Mouse (Mus musculus): ENCODE results near the gene Slc12a8. TPM values are rescaled to one million over a fixed set of nuclear protein-coding genes. Genes with fewer than 3 reads are reported as not detected.
"Not testable (repeated sequence)": the region's sequence is repeated elsewhere in the genome, so short reads cannot be mapped to it uniquely, and the experiment has no call there.

The Slc12a8 gene
- polyA plus RNA-seq, 1 experiment from 2014 or later = 0.89 TPM

GRCm38 (mm10) chr16:33482309-33482708 is 34.8 kb upstream of the Slc12a8 start:
- no peak for DNase-seq (ENCODE audit: low spot score)
- 0 out of 2 replicates have a peak, but pooled peaks cover 15% of the 10 kb centered on the region for H3K36me3 ChIP-seq (ENCODE audit: insufficient read depth, low read length)
- no peaks in the 10 kb centered on the region for H3K27me3 ChIP-seq (ENCODE audit: insufficient read depth, low read length)

GRCm38 (mm10) chr16:33487709-33488108 is 29.4 kb upstream of the Slc12a8 start:
- no peaks in the 10 kb centered on the region for H3K4me1 ChIP-seq (replicated peaks; ENCODE audit: insufficient read depth, low read length)
- no peak overlapping the region for H3K9ac ChIP-seq (ENCODE audit: low read depth, low read length)
- H3K4me2 ChIP-seq (ENCODE audit: low read length) = no peak overlapping the region
- WGBS = 79% methylated on average over 4 of the region's 4 CpGs
- no peak for TF ChIP-seq CTCF (IDR thresholded peaks at IDR 0.05; ENCODE audit: low read depth)
- no peak overlapping the region for H3K27ac ChIP-seq
- 0 out of 2 replicates have a peak, but pooled peaks cover 15% of the 10 kb centered on the region for H3K36me3 ChIP-seq (ENCODE audit: insufficient read depth, low read length)
- no peaks in the 10 kb centered on the region for H3K27me3 ChIP-seq (ENCODE audit: insufficient read depth, low read length)
- no peaks in the 10 kb centered on the region for H3K9me3 ChIP-seq (replicated peaks; ENCODE audit: low read length)
- no peak overlapping the region for H3K4me3 ChIP-seq (replicated peaks; ENCODE audit: low read depth, low read length)
- DNase-seq (ENCODE audit: low spot score) (no peak), ATAC-seq (replicated peaks; ENCODE audit: low FRiP score, low read depth) (no peak)

More at GRCm38 (mm10) chr16:33482309-33482708, 34.8 kb upstream of the Slc12a8 start:
- ATAC-seq (replicated peaks; ENCODE audit: low FRiP score, low read depth) = no peak
- no peak for TF ChIP-seq CTCF (IDR thresholded peaks at IDR 0.05; ENCODE audit: low read depth)
- Histone ChIP-seq H3K4me2 (ENCODE audit: low read length) (no peak overlapping the region), H3K27ac (no peak overlapping the region), H3K9me3 (replicated peaks; ENCODE audit: low read length) (no peaks in the 10 kb centered on the region), H3K4me1 (replicated peaks; ENCODE audit: insufficient read depth, low read length) (no peaks in the 10 kb centered on the region), H3K4me3 (replicated peaks; ENCODE audit: low read depth, low read length) (no peak overlapping the region), H3K9ac (ENCODE audit: low read depth, low read length) (no peak overlapping the region)
- 96% methylated on average over 3 of the region's 3 CpGs for WGBS

DNA sequence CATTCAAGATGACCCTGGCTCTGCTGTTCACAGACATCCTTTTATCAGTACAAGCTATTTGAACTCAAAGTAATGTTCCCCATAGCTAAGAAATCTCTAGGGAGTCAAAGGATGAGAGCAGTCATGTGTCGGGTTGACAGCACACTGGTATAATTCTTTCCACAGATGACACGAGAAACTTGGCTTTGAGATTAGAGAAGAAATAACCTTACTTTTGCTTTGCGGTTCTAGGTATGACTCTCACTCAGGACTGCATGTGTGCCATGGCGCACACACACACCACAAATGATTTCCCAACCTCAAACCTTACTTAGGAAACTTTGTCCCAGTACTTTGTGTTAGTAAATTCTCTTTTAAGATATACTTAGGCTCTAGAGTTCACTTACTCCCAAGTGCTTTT is 22.8 kb upstream of the Slc12a8 start:
- DNase-seq (ENCODE audit: low spot score) (no peak), ATAC-seq (replicated peaks; ENCODE audit: low FRiP score, low read depth) (no peak)
- Histone ChIP-seq H3K4me2 (ENCODE audit: low read length) (no peak overlapping the region), H3K27ac (no peak overlapping the region), H3K9me3 (replicated peaks; ENCODE audit: low read length) (no peaks in the 10 kb centered on the region), H3K4me3 (replicated peaks; ENCODE audit: low read depth, low read length) (no peak overlapping the region), H3K27me3 (ENCODE audit: insufficient read depth, low read length) (no peaks in the 10 kb centered on the region), H3K36me3 (ENCODE audit: insufficient read depth, low read length) (peaks cover 19% of the 10 kb centered on the region), H3K4me1 (replicated peaks; ENCODE audit: insufficient read depth, low read length) (no peaks in the 10 kb centered on the region), H3K9ac (ENCODE audit: low read depth, low read length) (no peak overlapping the region)
- TF ChIP-seq CTCF (IDR thresholded peaks at IDR 0.05; ENCODE audit: low read depth) = no peak
- WGBS = 90% methylated on average over 4 of the region's 4 CpGs

GRCm38 (mm10) chr16:33508082-33508481 is 9.0 kb upstream of the Slc12a8 start:
- DNase-seq (ENCODE audit: low spot score) (no peak), ATAC-seq (replicated peaks; ENCODE audit: low FRiP score, low read depth) (no peak)
- Histone ChIP-seq H3K27ac (no peak overlapping the region), H3K36me3 (ENCODE audit: insufficient read depth, low read length) (no peaks in the 10 kb centered on the region), H3K4me1 (replicated peaks; ENCODE audit: insufficient read depth, low read length) (no peaks in the 10 kb centered on the region), H3K4me3 (replicated peaks; ENCODE audit: low read depth, low read length) (no peak overlapping the region), H3K4me2 (ENCODE audit: low read length) (no peak overlapping the region), H3K9ac (ENCODE audit: low read depth, low read length) (no peak overlapping the region), H3K9me3 (replicated peaks; ENCODE audit: low read length) (no peaks in the 10 kb centered on the region), H3K27me3 (ENCODE audit: insufficient read depth, low read length) (no peaks in the 10 kb centered on the region)
- WGBS = 94% methylated on average over 4 of the region's 4 CpGs
- TF ChIP-seq CTCF (IDR thresholded peaks at IDR 0.05; ENCODE audit: low read depth) = no peak

- not testable (repeated sequence) for H3K4me3 ChIP-seq (replicated peaks; ENCODE audit: low read depth, low read length); H3K27me3 ChIP-seq (ENCODE audit: insufficient read depth, low read length); H3K4me2 ChIP-seq (ENCODE audit: low read length); H3K9ac ChIP-seq (ENCODE audit: low read depth, low read length); ATAC-seq (replicated peaks; ENCODE audit: low FRiP score, low read depth); H3K9me3 ChIP-seq (replicated peaks; ENCODE audit: low read length); H3K4me1 ChIP-seq (replicated peaks; ENCODE audit: insufficient read depth, low read length); H3K36me3 ChIP-seq (ENCODE audit: insufficient read depth, low read length); H3K27ac ChIP-seq; DNase-seq (ENCODE audit: low spot score)
- WGBS = 72% methylated on average over 2 of the region's 2 CpGs
These were observed 7.9 kb upstream of the Slc12a8 start for GRCm38 (mm10) chr16:33509231-33509630.

DNA sequence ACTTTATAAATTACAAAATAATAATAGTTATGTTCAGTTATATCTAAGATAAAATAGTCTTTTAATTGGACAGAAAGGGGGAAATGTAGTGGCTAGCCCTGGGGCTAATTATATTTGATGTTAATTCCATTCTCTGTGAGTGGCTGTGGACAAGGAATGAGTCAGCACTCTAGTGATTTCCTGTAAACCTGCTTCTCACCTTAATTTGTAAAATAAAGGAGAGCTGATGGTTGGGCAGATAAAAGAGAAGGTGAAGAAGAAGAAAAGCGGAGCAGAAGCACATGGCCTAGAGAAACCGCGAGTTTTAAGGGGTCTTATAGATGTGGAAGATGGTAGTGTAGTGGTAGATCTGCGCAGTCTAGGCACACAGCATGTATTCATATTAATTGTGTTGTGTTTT is 6.3 kb upstream of the Slc12a8 start:
- not testable (repeated sequence) for H3K4me2 ChIP-seq (ENCODE audit: low read length); ATAC-seq (replicated peaks; ENCODE audit: low FRiP score, low read depth); H3K27me3 ChIP-seq (ENCODE audit: insufficient read depth, low read length); H3K9me3 ChIP-seq (replicated peaks; ENCODE audit: low read length); H3K4me3 ChIP-seq (replicated peaks; ENCODE audit: low read depth, low read length); H3K36me3 ChIP-seq (ENCODE audit: insufficient read depth, low read length); H3K27ac ChIP-seq; H3K4me1 ChIP-seq (replicated peaks; ENCODE audit: insufficient read depth, low read length); H3K9ac ChIP-seq (ENCODE audit: low read depth, low read length); DNase-seq (ENCODE audit: low spot score)
- 88% methylated on average over 4 of the region's 4 CpGs for WGBS

DNA sequence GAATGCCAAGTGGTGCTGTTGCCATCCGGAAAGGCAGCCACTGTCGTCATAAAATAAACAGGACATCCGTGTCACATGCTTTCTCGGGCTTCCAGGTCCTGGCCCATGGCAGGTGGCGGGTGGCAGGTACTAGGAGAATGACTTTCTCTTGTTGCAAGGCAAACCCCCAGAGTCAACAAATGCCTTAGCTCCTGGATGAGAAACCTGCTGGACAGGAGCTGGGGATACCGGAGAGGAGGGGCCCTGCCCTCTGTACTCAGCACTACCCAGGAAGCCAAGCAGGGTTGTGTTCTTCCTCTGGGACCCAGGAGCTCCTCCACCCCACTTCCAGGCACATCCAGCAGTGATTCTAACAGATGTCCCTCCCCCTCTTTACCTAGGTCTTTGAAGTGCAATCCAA is 4.6 kb upstream of the Slc12a8 start:
- H3K4me1 ChIP-seq (replicated peaks; ENCODE audit: insufficient read depth, low read length) = peaks cover 8% of the 10 kb centered on the region; the same call in 1 of the 2 replicates
- H3K4me3 ChIP-seq (replicated peaks; ENCODE audit: low read depth, low read length) = no peak overlapping the region
- DNase-seq (ENCODE audit: low spot score) = no peak
- no peak for ATAC-seq (replicated peaks; ENCODE audit: low FRiP score, low read depth)
- H3K9ac ChIP-seq (ENCODE audit: low read depth, low read length) = no peak overlapping the region
- H3K27ac ChIP-seq = no peak overlapping the region
- no peak for TF ChIP-seq CTCF (IDR thresholded peaks at IDR 0.05; ENCODE audit: low read depth)
- H3K36me3 ChIP-seq (ENCODE audit: insufficient read depth, low read length) = no peaks in the 10 kb centered on the region
- no peaks in the 10 kb centered on the region for H3K27me3 ChIP-seq (ENCODE audit: insufficient read depth, low read length)
- 73% methylated on average over 6 of the region's 6 CpGs for WGBS
- no peak overlapping the region for H3K4me2 ChIP-seq (ENCODE audit: low read length)
- no peaks in the 10 kb centered on the region for H3K9me3 ChIP-seq (replicated peaks; ENCODE audit: low read length)

All from kidney, postnatal 0 days (tissue).